10 mouse cellular contexts compared by ENCODE assay signal in the genomic region with DNA sequence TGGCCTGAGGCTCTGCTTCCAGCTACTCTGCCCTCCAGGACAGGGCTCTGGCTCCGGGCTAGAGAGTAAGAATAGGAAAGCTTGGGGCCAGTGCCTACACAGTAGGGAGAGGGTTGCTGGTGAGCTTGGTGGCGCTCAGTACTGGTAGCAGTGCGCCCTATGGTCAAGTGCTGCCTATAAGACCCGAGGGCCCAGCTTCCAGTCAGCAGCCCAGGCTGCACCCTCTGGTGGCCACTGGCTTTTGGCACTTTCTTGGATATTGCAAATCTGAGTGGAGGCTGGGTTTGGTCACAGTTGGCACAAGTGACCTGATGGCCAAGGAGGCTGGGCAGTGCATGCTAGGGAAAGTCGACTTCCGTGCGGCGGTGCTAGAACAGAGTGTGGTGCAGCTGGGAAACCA. TPM values are rescaled to one million over a fixed set of nuclear protein-coding genes. Genes with fewer than 3 reads are reported as not detected.
DNase-seq lines count a peak whose midpoint lies in the region; ATAC-seq and TF ChIP-seq lines count a peak whose summit lies in the region.
"Had no signal": no experiment of that assay in that cellular context is flagged by ENCODE, and none has a peak within 500 bp of the region (broad histone marks: within the 10 kb centered on the region; RNA-seq: fewer than 3 reads in every experiment).

No protein-coding gene starts in this region.

- ATAC-seq in hindbrain, postnatal 0 days: no peak
- no peak for ATAC-seq in hindbrain, embryonic 13.5 days (ENCODE audit: low FRiP score)
- no peak for ATAC-seq in midbrain, embryonic 15.5 days (replicated peaks)

- H3K36me3 ChIP-seq in hindbrain, postnatal 0 days (ENCODE audit: insufficient read depth, low read length): peaks cover 10% of the 10 kb centered on the region
- H3K36me3 ChIP-seq in hindbrain, embryonic 13.5 days: peaks cover 81% of the 10 kb centered on the region
- H3K36me3 ChIP-seq in CH12.LX (replicated peaks in 1 of 2; ENCODE audit: control insufficient read depth in 1 of 2, insufficient read depth in 1 of 2, low read length in 1 of 2): peaks cover 71 to 80% of the 10 kb centered on the region in 2 experiments
- 0 out of 2 replicates have a peak, but pooled peaks cover 1% of the 10 kb centered on the region for H3K36me3 ChIP-seq in kidney, adult 2 months (ENCODE audit: control insufficient read depth, insufficient read depth, low read length)
- H3K36me3 ChIP-seq in midbrain, embryonic 15.5 days (replicated peaks): peaks cover 17% of the 10 kb centered on the region

- no peaks in the 10 kb centered on the region for H3K79me2 ChIP-seq in CH12.LX (replicated peaks; ENCODE audit: control insufficient read depth, extremely low read depth, insufficient read depth, poor library complexity, severe bottlenecking)

- TF ChIP-seq RAD21 in CH12.LX (IDR thresholded peaks at IDR 0.05; ENCODE audit: low read depth, low read length): no peak; the same call in 1 of the 2 replicates

- no peaks in the 10 kb centered on the region for H3K4me1 ChIP-seq in hindbrain, postnatal 0 days (ENCODE audit: insufficient read depth, low read length)
- 0 out of 2 replicates have a peak, but pooled peaks cover 8% of the 10 kb centered on the region for H3K4me1 ChIP-seq in hindbrain, embryonic 13.5 days (replicated peaks)
- peaks cover 10 to 32% of the 10 kb centered on the region in 2 experiments for H3K4me1 ChIP-seq in CH12.LX (ENCODE audit: control insufficient read depth in 1 of 2, insufficient read depth in 2 of 2)
- no peaks in the 10 kb centered on the region; the same call in 1 of the 2 replicates for H3K4me1 ChIP-seq in kidney, adult 2 months (ENCODE audit: control insufficient read depth, insufficient read depth, low read length)
- H3K4me1 ChIP-seq in midbrain, embryonic 15.5 days: no peaks in the 10 kb centered on the region

- dilution Hi-C loops in CH12.LX (cut with MboI; ENCODE audit: extremely low pct_ligation_motif_present, extremely low pct_unique_long_range_greater_than_20kb, low sequenced_read_pairs): no loop called here

- in situ Hi-C loops in CH12.LX (cut with MboI; ENCODE audit: low pct_ligation_motif_present, low pct_unique_long_range_greater_than_20kb, low sequenced_read_pairs): no loop called here

- intact Hi-C loops in heart, postnatal 14 days (cut with DNase I): no loop called here

- H3K4me2 ChIP-seq in hindbrain, postnatal 0 days (ENCODE audit: low read depth, low read length): no peak overlapping the region
- H3K4me2 ChIP-seq in hindbrain, embryonic 13.5 days: no peak overlapping the region
- H3K4me2 ChIP-seq in CH12.LX (ENCODE audit: insufficient read depth, low read depth, poor library complexity, severe bottlenecking): no peak overlapping the region
- no peak overlapping the region for H3K4me2 ChIP-seq in midbrain, embryonic 15.5 days

- peak; percentile 44 for TF ChIP-seq CTCF in hindbrain, postnatal 0 days (IDR thresholded peaks at IDR 0.05; ENCODE audit: low read depth)
- TF ChIP-seq CTCF in CH12.LX (conservative IDR thresholded peaks at IDR 0.05 in 1 of 2, IDR thresholded peaks at IDR 0.05 in 1 of 2; ENCODE audit: low read depth in 2 of 2, low read length in 2 of 2): peak in 1 of 2 experiments; percentile 29; a peak in 2 of 4 replicates
- peak; percentile 35; the same call in 1 of the 2 replicates for TF ChIP-seq CTCF in kidney, adult 2 months (conservative IDR thresholded peaks at IDR 0.05; ENCODE audit: insufficient read depth, insufficient read length, low read depth, low read length)

- no peak overlapping the region for H3K27ac ChIP-seq in hindbrain, postnatal 0 days
- H3K27ac ChIP-seq in hindbrain, embryonic 13.5 days: no peak overlapping the region
- H3K27ac ChIP-seq in CH12.LX (ENCODE audit: insufficient read depth, low read depth): no peak overlapping the region
- peak overlapping the region; percentile 27 for H3K27ac ChIP-seq in kidney, adult 2 months (ENCODE audit: insufficient read depth, low read depth, low read length)
- H3K27ac ChIP-seq in midbrain, embryonic 15.5 days: no peak overlapping the region

- H3K9me3 ChIP-seq in hindbrain, postnatal 0 days (ENCODE audit: low read length): no peaks in the 10 kb centered on the region
- H3K9me3 ChIP-seq in hindbrain, embryonic 13.5 days: no peaks in the 10 kb centered on the region
- H3K9me3 ChIP-seq in CH12.LX (replicated peaks; ENCODE audit: low read length): no peaks in the 10 kb centered on the region
- no peaks in the 10 kb centered on the region for H3K9me3 ChIP-seq in midbrain, embryonic 15.5 days
- H3K9me3 ChIP-seq: megakaryocyte, embryonic 14.5 days had no signal

- no peaks in the 10 kb centered on the region for H3K27me3 ChIP-seq in hindbrain, postnatal 0 days (ENCODE audit: insufficient read depth, low read length)
- H3K27me3 ChIP-seq in hindbrain, embryonic 13.5 days: no peaks in the 10 kb centered on the region
- no peaks in the 10 kb centered on the region for H3K27me3 ChIP-seq in CH12.LX (replicated peaks)
- H3K27me3 ChIP-seq in kidney, adult 2 months (replicated peaks; ENCODE audit: control insufficient read depth, insufficient read depth, low read length): no peaks in the 10 kb centered on the region
- no peaks in the 10 kb centered on the region for H3K27me3 ChIP-seq in midbrain, embryonic 15.5 days (replicated peaks)
- H3K27me3 ChIP-seq: megakaryocyte, embryonic 14.5 days had no signal

- WGBS in hindbrain, postnatal 0 days: 89% methylated on average over 8 of the region's 8 CpGs
- 94% methylated on average over 8 of the region's 8 CpGs for WGBS in hindbrain, embryonic 13.5 days
- 79% methylated on average over 8 of the region's 8 CpGs for WGBS in kidney, adult 2 months
- WGBS in midbrain, embryonic 15.5 days: 92% methylated on average over 8 of the region's 8 CpGs

- no peak overlapping the region for H3K4me3 ChIP-seq in hindbrain, postnatal 0 days (ENCODE audit: low read length)
- no peak overlapping the region for H3K4me3 ChIP-seq in hindbrain, embryonic 13.5 days
- no peak overlapping the region for H3K4me3 ChIP-seq in CH12.LX (replicated peaks in 1 of 3; ENCODE audit: low read depth in 2 of 3, low read length in 2 of 3, poor library complexity in 1 of 3)
- peak overlapping the region; percentile 27; the same call in 1 of the 2 replicates for H3K4me3 ChIP-seq in kidney, adult 2 months (ENCODE audit: insufficient read depth, low read depth, low read length)
- no peak overlapping the region for H3K4me3 ChIP-seq in midbrain, embryonic 15.5 days
- H3K4me3 ChIP-seq: megakaryocyte, embryonic 14.5 days had no signal

- no peak for TF ChIP-seq EP300 in CH12.LX (IDR thresholded peaks at IDR 0.05; ENCODE audit: low read length)

- TF ChIP-seq POLR2A in CH12.LX (IDR thresholded peaks at IDR 0.05; ENCODE audit: low read depth, low read length): no peak
- TF ChIP-seq POLR2A in kidney, adult 2 months (IDR thresholded peaks at IDR 0.05; ENCODE audit: low read depth, low read length): peak; percentile 9

- no peak overlapping the region for H3K9ac ChIP-seq in hindbrain, postnatal 0 days (replicated peaks; ENCODE audit: low read length)
- no peak overlapping the region for H3K9ac ChIP-seq in hindbrain, embryonic 13.5 days
- no peak overlapping the region for H3K9ac ChIP-seq in CH12.LX (ENCODE audit: insufficient read depth, low read depth)
- no peak overlapping the region for H3K9ac ChIP-seq in midbrain, embryonic 15.5 days

- no peak for DNase-seq in hindbrain, postnatal 0 days (ENCODE audit: low spot score)
- no peak for DNase-seq in CH12.LX (ENCODE audit: extremely low read depth)
- DNase-seq in ZHBTc4 (ENCODE audit: low read depth, low spot score): peak; percentile 37
- peak; percentile 67 for DNase-seq in kidney, adult 2 months
- DNase-seq in heart, postnatal 14 days: no peak
- DNase-seq: heart, adult 11 months; heart, postnatal 36 days had no signal

TF ChIP-seq in CH12.LX, 34 proteins besides CTCF, POLR2A, EP300 and RAD21:
- TF ChIP-seq ZKSCAN1 (IDR thresholded peaks at IDR 0.05; ENCODE audit: borderline replicate concordance, low read depth, low read length): no peak
- TF ChIP-seq SMC3 (IDR thresholded peaks at IDR 0.05; ENCODE audit: low read depth, low read length): peak; percentile 33

RNA-seq across cellular contexts. Expression of a gene that starts 29.1 kb away (rescaled TPM):
- 41.8 and 43.1 TPM in 2 replicates for total RNA-seq in hindbrain, postnatal 0 days (2014; rRNA removed)
- 17.4 and 17.9 TPM in 2 replicates for polyA plus RNA-seq in hindbrain, postnatal 0 days (2015; fragmentation: Nextera tagmentation; extraction: Ambion mirVana)
- 21.2 and 22.7 TPM in 2 replicates for polyA plus RNA-seq in hindbrain, embryonic 13.5 days (2015; fragmentation: Nextera tagmentation; extraction: Ambion mirVana)
- 21.2 and 26.0 TPM in 2 replicates for total RNA-seq in CH12.LX (2012; rRNA removed)
- 12.9 and 14.5 TPM in 2 replicates for total RNA-seq in CH12.LX (2014; rRNA removed)
- 20.6 and 25.0 TPM in 2 replicates for polyA plus RNA-seq in CH12.LX (2012; ENCODE audit: insufficient read length, low read depth)
- 226 and 357 TPM in 2 replicates for polyA plus RNA-seq in kidney, adult 2 months (2012; rRNA removed)
- 20.2 and 23.2 TPM in 2 replicates for polyA plus RNA-seq in midbrain, embryonic 15.5 days (2015; fragmentation: Nextera tagmentation; extraction: Ambion mirVana)
- 10 to 100 TPM; 23.0 to 25.2 TPM for total RNA-seq in heart, postnatal 14 days (2021)

RNA-seq across cellular contexts. Expression of a gene that starts 41.8 kb away (rescaled TPM):
- 68.7 and 89.6 TPM in 2 replicates for total RNA-seq in hindbrain, postnatal 0 days (2014; rRNA removed)
- polyA plus RNA-seq in hindbrain, postnatal 0 days (2015; fragmentation: Nextera tagmentation; extraction: Ambion mirVana): 79.8 and 85.8 TPM in 2 replicates
- 139 TPM in 2 replicates for polyA plus RNA-seq in hindbrain, embryonic 13.5 days (2015; fragmentation: Nextera tagmentation; extraction: Ambion mirVana)
- total RNA-seq in CH12.LX (2012; rRNA removed): 39.2 and 50.4 TPM in 2 replicates
- 45.3 and 45.6 TPM in 2 replicates for total RNA-seq in CH12.LX (2014; rRNA removed)
- polyA plus RNA-seq in CH12.LX (2012; ENCODE audit: insufficient read length, low read depth): 37.6 and 40.8 TPM in 2 replicates
- polyA plus RNA-seq in kidney, adult 2 months (2012; rRNA removed): 97.9 and 98.2 TPM in 2 replicates
- 131 and 140 TPM in 2 replicates for polyA plus RNA-seq in midbrain, embryonic 15.5 days (2015; fragmentation: Nextera tagmentation; extraction: Ambion mirVana)
- total RNA-seq in heart, postnatal 14 days (2021): 10 to 100 TPM; 50.7 to 52.1 TPM

RNA-seq across cellular contexts. Expression of a gene that starts 42.0 kb away (rescaled TPM):
- 41.3 and 45.6 TPM in 2 replicates for total RNA-seq in hindbrain, postnatal 0 days (2014; rRNA removed)
- polyA plus RNA-seq in hindbrain, postnatal 0 days (2015; fragmentation: Nextera tagmentation; extraction: Ambion mirVana): 27.6 and 29.4 TPM in 2 replicates
- 24.6 and 26.0 TPM in 2 replicates for polyA plus RNA-seq in hindbrain, embryonic 13.5 days (2015; fragmentation: Nextera tagmentation; extraction: Ambion mirVana)
- total RNA-seq in CH12.LX (2012; rRNA removed) (8.6 and 10.5 TPM in 2 replicates), CH12.LX (2014; rRNA removed) (7.2 and 9.1 TPM in 2 replicates)
- polyA plus RNA-seq in CH12.LX (2012; ENCODE audit: insufficient read length, low read depth): 22.8 and 23.0 TPM in 2 replicates
- 26.5 and 31.5 TPM in 2 replicates for polyA plus RNA-seq in kidney, adult 2 months (2012; rRNA removed)
- polyA plus RNA-seq in midbrain, embryonic 15.5 days (2015; fragmentation: Nextera tagmentation; extraction: Ambion mirVana): 34.3 and 34.7 TPM in 2 replicates
- 10 to 100 TPM; 18.2 to 20.9 TPM for total RNA-seq in heart, postnatal 14 days (2021)

Comparison
In these comparisons a context has a peak if more than half of its experiments do, and no peak if none do; other contexts are left out.
1. DNase-seq: peak in ZHBTc4 (single experiment) and kidney, adult 2 months (single experiment); none in hindbrain, postnatal 0 days (single experiment), CH12.LX (single experiment) and heart, postnatal 14 days (0 of 2).